Mouse (Mus musculus) spleen, postnatal 36 days (tissue): ENCODE measurements around the gene Lat.

Experiments used
- DNase-seq, 2 experiments: peaks; one replicate each; pipeline ENCODE4 v3.0.0; 2022; ENCODE audit warnings: low spot score in 2 of 2, mixed read lengths in 1 of 2

Gene Lat

GRCm38 (mm10) chr7:126367636-126368035 lies 1.7 kb downstream of the Lat start:
- no peak for DNase-seq

GRCm38 (mm10) chr7:126363038-126363437 lies 6.3 kb downstream of the Lat start:
- DNase-seq: no peak

- DNase-seq: no peak
Observed at GRCm38 (mm10) chr7:126359049-126359448, 10.3 kb downstream of the Lat start.

GRCm38 (mm10) chr7:126358413-126358812 lies 11.0 kb downstream of the Lat start:
- DNase-seq: no peak

GRCm38 (mm10) chr7:126357838-126358237 lies 11.5 kb downstream of the Lat start:
- no peak for DNase-seq

GRCm38 (mm10) chr7:126356793-126357591 lies 12.4 kb downstream of the Lat start:
- DNase-seq: no peak

- no peak for DNase-seq
Observed at GRCm38 (mm10) chr7:126355847-126356597, 13.3 kb downstream of the Lat start.

- DNase-seq: no peak
Observed at GRCm38 (mm10) chr7:126354738-126355614, 14.4 kb downstream of the Lat start.

GRCm38 (mm10) chr7:126353994-126354365 lies 15.4 kb downstream of the Lat start:
- no peak for DNase-seq

GRCm38 (mm10) chr7:126353251-126353993 lies 15.9 kb downstream of the Lat start:
- DNase-seq: no peak

GRCm38 (mm10) chr7:126351419-126351951 lies 17.9 kb downstream of the Lat start:
- no peak for DNase-seq

GRCm38 (mm10) chr7:126350748-126351418 lies 18.5 kb downstream of the Lat start:
- no peak for DNase-seq

GRCm38 (mm10) chr7:126348293-126348692 lies 21.1 kb downstream of the Lat start:
- no peak for DNase-seq

GRCm38 (mm10) chr7:126347098-126347497 lies 22.3 kb downstream of the Lat start:
- DNase-seq: no peak

GRCm38 (mm10) chr7:126345969-126346368 lies 23.4 kb downstream of the Lat start:
- no peak for DNase-seq

- no peak for DNase-seq
Observed at GRCm38 (mm10) chr7:126345557-126345956, 23.8 kb downstream of the Lat start.

GRCm38 (mm10) chr7:126340896-126341295 lies 28.5 kb downstream of the Lat start:
- DNase-seq: no peak

- DNase-seq: no peak
Observed at GRCm38 (mm10) chr7:126340206-126340618, 29.2 kb downstream of the Lat start.

- DNase-seq: no peak
Observed at GRCm38 (mm10) chr7:126339521-126339971, 29.8 kb downstream of the Lat start.

- DNase-seq: no peak
Observed at GRCm38 (mm10) chr7:126338906-126339305, 30.5 kb downstream of the Lat start.
